Mouse (Mus musculus) lung, postnatal 0 days (tissue): Measurements from ENCODE around the gene Stab1.

Experiments used
- CTCF ChIP-seq: IDR thresholded peaks from 2 replicates; pipeline ENCODE4 v1.5.1; 2016; ENCODE audit warnings: antibody characterized with exemption, mild to moderate bottlenecking
- EP300 ChIP-seq: IDR thresholded peaks from 2 replicates; pipeline ENCODE4 v1.6.1; 2016; ENCODE audit warnings: antibody characterized with exemption, mild to moderate bottlenecking, control low read depth

DNA sequence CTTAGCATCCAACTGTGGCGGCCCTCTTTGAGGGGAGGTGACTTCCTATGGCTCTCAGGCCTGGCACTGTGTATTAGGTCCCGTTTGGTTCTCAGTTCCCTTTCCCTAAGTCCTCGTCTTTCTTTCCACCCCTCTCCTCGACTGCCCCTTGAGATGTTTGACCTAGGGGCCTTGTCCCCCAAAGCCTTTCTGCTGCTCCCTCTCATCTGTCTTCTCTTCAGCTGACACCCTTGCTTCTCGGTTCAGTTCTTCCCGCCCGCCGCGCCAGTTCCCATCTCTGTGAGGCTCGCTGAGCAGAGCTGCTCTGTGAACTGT lies 31.2 kb downstream of the Stab1 start:
- TF ChIP-seq CTCF (no peak), EP300 (no peak)
